Mouse (Mus musculus) embryonic fibroblast, embryonic 13.5 days (primary cell): ENCODE results near the gene Nek5. TPM values are rescaled to one million over a fixed set of nuclear protein-coding genes. Genes with fewer than 3 reads are reported as not detected.

Experiments
- H3K27ac ChIP-seq: 2 replicates; pipeline ENCODE4 v1.5.1; 2012; ENCODE audit warnings: low read length, control low read depth, inconsistent platforms; ENCODE audit not compliant: insufficient read depth
- H3K4me1 ChIP-seq: 2 replicates; pipeline ENCODE4 v1.6.1; 2011; ENCODE audit warnings: low read length; ENCODE audit not compliant: control insufficient read depth, insufficient read depth
- H3K4me3 ChIP-seq: 2 replicates; pipeline ENCODE4 v1.5.1; 2011; ENCODE audit warnings: mild to moderate bottlenecking, control low read depth, low read length; ENCODE audit not compliant: insufficient read depth
- CTCF ChIP-seq: IDR thresholded peaks from 2 replicates; pipeline ENCODE4 v1.5.1; 2011; ENCODE audit warnings: mild to moderate bottlenecking, control low read depth, low read length, moderate library complexity, borderline replicate concordance; ENCODE audit not compliant: insufficient read depth
- POLR2A ChIP-seq: IDR thresholded peaks from 2 replicates; pipeline ENCODE4 v1.6.1; 2011; ENCODE audit warnings: low read depth, mild to moderate bottlenecking, control low read depth, low read length, moderate library complexity
- polyA plus RNA-seq: library from polyadenylated mRNA; stranded (reverse); fragments of >200 nt; gene quantifications from 2 replicates; pipeline ENCODE4 v1.2.4, GENCODE M21; 2011; ENCODE audit warnings: low read depth; ENCODE audit not compliant: missing spikeins, insufficient read length

The Nek5 gene
- polyA plus RNA-seq, 1 experiment = not detected

DNA sequence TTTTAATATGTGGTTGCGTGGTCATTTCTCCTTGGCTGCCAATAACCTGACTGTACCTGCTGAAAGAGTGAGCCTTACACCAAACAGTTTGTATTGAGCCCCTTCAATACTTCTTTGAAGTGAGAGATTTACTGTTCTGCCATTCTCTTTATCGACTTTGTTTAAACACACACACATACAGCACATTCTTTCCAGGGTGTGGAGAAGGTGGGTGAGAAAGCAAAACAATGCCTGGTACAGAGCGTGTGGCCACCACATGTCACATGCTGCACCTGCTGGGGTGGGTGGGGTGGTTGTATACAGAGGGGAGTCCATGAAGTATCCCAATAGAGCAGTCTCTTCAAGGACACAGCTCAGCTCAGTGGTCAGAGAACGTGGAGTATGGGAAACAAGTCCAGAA is 99.6 kb downstream of the Nek5 start:
- H3K4me3 ChIP-seq = no peak overlapping the region
- no peaks in the 10 kb centered on the region for H3K4me1 ChIP-seq
- no peak overlapping the region for H3K27ac ChIP-seq
- TF ChIP-seq CTCF (no peak), POLR2A (no peak)

Other genes with a start within 250 kb of the Nek5 start
- not detected in 2 replicates for gene Defb9, start 239.6 kb downstream of the Nek5 start, polyA plus RNA-seq
- gene Defb11, start 218.6 kb downstream of the Nek5 start, polyA plus RNA-seq = not detected in 2 replicates
- not detected in 2 replicates for gene Defb15, start 192.3 kb downstream of the Nek5 start, polyA plus RNA-seq
- not detected in 2 replicates for gene Defb35, start 186.7 kb downstream of the Nek5 start, polyA plus RNA-seq
- not detected in 2 replicates for gene Defb13, start 178.3 kb downstream of the Nek5 start, polyA plus RNA-seq
- not detected in 2 replicates for gene Fam90a1a, start 166.3 kb downstream of the Nek5 start, polyA plus RNA-seq
- not detected in 2 replicates for gene Ccdc70, start 155.3 kb downstream of the Nek5 start, polyA plus RNA-seq
- gene Atp7b, start 64.7 kb downstream of the Nek5 start, polyA plus RNA-seq = not detected in 2 replicates
- 33.8 and 34.8 TPM in 2 replicates for gene Alg11, start 64.3 kb downstream of the Nek5 start, polyA plus RNA-seq
- 3.7 and 4.3 TPM in 2 replicates for gene Nek3, start 41.4 kb upstream of the Nek5 start, polyA plus RNA-seq
- 57.2 and 63.5 TPM in 2 replicates for gene Ckap2, start 60.8 kb upstream of the Nek5 start, polyA plus RNA-seq
- gene Vps36, start 67.8 kb upstream of the Nek5 start, polyA plus RNA-seq = 29.0 and 43.9 TPM in 2 replicates
- gene Thsd1, start 102.3 kb upstream of the Nek5 start, polyA plus RNA-seq = 1.3 and 1.6 TPM in 2 replicates
- not detected in 2 replicates for gene Tpte, start 158.4 kb upstream of the Nek5 start, polyA plus RNA-seq